Mouse (Mus musculus): ENCODE measurements at regions not wholly inside any gene's neighbourhood (a gene's known extent, or its start where the extent isn't known, plus 50 kb on each side); places are given as distances from the start of the nearest gene placed in this dataset.

DNA sequence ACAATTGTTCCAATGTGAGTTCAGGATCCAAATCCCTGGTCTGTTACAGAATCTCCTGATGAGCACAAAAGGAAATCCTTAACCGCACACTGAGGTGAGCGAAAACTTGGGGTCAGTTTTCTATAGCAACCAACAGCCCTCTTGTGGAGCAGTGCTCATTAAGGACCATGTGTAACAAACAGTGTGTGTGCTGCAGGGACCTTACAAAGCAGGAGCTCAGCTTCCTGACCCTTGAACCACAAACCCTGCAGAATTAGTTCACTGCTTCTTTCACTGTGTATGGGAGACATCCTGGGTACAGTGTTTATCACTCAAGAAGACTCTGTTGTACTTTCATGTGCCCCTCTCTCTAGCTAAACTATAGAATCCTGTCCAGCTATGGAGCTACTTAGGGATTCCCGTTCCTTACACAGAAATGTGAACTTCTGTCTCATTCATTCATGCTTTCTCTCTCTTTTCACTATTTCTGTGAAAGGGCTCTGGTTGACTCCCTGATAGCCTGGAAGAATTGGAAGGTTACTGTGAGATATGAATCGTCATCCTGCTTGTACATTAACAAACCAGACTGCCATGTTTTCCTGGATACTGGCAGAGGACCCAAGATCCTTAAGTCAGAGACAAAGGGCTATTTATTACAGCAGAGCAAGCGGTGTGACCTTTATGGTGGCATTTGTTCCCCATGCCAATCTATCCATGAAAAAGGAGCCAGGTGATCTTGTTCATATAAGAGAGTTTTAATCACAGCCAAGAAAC, 100.5 kb upstream of the Pde3a start:
- DNase-seq, result no peak

DNA sequence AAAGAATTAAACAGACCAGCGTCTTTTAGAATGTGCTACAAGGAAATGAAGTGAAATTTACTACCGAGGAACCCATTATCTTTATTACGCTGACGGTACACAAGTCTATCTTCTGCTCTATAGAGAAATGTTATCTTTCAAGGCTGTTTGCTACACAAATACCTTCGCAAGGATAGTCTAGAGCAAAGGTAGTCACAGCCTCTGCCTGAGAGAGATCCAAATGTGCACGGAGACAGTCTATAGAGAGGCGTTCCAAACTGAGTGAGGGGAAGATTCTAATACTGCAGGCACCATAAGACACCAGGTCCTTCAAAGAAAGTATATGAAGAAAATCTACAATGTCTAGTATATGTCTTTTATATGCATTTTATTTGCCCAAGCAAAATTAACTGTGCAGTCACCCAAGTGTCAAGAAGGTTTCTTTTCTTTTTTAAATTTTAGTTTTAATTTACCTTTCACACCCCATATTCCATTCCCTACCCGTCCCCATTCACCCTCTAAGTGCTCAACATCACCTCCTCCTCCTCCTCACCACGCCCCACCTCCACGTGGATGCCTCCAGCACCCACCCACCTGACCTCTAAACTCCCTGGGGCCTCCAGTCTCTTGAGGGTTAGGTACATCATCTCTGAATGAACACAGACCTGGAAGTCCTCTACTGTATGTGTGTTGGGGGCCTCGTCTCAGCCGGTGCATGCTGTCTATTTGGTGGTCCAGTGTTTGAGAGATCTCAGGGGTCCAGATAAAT, 99.7 kb upstream of the Pde3a start:
- no peak for DNase-seq

DNA sequence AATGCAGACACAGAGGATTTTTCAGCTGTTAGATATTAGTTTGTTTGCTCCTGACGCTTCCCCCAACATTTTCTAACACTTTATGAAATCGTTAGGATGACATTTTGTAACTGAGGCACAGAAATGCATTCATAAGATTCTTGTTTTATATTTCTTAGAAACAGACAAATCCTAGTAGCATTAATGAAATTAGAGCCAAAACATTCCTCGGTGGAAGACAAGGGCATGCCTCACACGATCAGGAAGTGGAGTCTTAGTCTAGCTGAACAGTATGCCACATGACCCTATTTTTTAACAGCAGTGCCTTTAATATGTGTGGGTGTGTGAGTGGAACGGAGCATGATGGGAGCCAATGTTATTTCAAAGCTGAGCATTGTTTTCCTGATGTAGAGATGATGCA, 89.7 kb upstream of the Pde3a start:
- DNase-seq, result no peak

DNA sequence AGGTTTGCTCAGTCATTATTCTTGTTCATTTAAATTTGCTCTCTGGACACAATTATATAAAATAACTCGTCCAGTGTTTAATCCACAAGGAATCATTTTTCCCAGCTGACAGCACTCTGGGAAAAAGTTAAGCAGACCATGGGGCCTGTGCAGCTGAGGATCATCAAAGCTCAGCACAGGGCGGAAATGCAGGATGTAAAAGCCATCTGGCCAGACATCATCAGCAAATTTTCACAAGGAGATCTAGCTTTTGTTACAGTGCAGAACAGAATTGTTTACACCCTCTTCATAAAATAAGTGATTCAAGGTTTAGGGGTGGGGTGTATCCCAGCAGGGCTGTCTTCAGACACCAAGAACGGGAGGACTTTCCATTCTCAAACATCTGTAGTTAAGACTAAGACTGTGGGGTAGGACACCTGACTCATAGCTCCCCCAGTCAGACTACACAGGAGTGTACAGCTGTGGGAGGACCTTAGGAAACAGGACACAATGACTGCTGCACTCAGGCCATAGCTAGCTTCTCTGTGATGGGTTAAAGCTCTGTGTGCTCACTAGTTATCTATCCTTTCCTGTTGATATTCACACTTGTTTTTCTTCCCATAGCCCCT, 87.3 kb upstream of the Pde3a start:
- no peak for DNase-seq

DNA sequence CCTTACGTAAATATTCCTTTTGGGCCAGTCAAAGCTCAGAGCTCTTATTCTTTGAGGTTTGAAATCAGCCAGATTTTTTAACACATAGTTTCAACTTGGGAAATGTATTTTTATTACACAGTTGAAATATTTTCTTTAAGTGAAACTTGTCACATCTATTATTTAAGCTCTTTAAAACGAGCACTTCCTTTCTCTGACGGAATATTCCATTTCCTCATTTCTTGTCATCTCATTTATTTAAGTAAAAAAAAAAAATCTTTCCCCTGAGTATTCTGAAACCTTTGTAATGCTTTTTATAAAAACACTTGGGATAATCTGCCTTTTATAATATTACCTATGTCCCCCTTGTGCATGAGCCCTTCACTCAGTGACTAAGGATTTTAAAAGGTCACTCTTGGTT, 81.8 kb upstream of the Pde3a start:
- no peak for DNase-seq

DNA sequence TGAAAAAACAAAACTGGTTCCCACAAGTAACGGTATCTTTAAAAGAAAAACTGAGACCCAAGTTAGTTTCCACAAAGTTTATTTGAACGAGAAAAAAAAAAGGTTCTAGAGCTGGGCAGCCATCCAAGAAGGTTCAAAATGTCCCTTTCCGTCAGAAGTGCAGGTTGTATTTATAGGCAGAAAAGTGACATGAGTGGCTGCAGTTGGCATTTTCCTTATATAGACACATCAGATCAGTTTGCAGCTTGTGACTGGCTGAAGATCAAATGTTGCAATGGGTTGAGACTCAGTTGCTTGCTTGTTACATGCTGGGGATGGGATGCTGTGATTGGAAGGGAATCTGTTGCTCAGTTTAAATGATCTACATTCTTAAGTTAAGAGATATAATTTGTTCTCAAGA, 80.7 kb upstream of the Pde3a start:
- peak in 1 of 2 experiments; percentile 10 for DNase-seq

DNA sequence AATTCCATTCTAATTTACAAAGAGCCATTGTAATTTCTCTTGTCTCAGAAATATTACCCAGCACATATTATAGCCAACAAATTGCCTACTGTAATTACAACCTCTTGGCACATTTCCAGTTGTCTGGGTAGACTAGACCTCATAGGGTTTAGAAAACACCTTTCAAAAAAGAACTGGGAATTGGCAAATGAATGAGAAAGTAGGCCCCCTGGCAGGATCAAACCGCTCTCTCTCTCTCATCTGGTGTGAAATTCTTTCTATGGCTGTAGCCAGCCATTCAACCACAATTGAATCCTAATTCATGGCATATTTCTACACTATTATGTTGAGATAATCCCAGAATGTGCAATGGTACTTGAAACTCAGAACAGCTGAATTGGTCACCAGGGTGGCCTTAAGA, 65.3 kb upstream of the Pde3a start:
- no peak for DNase-seq

DNA sequence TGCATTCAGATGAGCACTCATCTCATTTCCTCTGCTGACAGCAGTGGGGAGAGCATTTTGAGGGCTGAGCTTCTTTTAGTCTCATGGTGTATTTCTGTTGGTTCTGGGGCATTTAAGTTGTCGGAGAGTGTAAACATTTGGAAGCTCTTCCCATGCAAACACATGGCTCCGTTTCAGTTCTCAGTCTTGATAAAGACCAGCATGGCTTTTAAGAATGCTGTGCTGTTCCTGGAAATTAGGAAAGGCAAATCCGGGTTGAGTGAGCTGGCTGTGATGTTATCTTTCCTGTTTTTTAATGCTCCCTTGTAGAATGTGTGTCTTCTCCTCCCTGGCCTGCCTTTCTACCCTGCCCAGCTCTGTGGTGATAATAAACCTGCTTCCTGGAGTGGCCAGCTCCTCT, 61.0 kb upstream of the Pde3a start:
- DNase-seq, result no peak

DNA sequence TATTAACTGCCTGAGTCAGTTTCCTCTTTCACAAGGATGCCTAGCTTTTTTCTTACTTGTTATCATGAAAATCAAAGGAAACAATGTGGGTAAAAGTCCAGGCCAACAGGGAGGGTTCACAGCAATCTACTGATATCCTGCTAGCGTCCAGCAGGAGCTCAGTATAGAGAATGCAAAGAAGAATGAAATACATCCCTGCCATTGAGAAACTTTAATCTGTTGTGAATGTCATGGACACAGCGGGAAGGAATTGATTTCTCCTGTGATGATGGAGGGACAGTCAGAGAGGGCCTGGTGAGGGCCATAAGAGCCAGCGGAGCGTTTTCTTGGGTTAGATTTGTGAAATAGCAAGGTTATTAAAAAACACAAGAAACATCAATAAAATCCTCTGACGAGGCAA, 60.0 kb upstream of the Pde3a start:
- no peak for DNase-seq

DNA sequence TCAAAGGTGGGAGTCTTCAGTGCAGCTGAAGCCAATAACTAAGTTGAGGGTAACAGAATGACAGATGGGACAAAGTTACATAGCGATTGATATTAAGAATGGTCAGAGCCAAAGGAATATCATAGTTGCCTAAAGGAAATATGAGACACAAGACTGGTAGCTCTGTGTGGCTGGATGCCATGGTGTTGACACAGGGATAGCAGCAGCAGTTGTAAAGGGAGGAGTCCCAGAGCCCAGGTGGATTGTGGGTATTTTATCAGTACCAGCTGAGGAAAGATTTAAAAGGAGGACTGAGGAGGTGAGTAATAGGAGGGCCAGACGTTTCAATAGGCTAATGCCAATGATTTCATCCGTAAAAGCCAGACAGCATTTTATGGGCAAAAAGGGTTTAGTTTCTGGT, 59.4 kb upstream of the Pde3a start:
- DNase-seq, result no peak

DNA sequence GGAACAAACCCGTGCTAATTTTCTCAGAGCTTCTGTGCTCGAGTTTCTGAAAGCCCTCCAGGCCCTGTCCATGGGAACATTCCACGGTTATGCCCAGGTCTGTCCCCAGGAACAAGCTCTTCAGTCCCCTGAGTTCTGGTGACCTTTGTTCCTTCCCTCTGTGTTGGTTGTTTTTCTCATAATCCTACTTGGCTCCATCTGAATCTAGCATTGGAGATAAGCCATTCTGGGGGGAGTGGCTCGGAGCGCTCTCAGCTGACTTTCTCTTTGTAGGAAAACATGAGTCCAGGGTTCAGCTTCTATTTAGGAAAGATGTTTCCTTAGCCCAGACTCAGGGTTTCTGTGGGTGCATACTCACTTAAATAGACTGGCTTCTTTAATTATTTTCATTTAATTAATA, 58.7 kb upstream of the Pde3a start:
- no peak for DNase-seq

DNA sequence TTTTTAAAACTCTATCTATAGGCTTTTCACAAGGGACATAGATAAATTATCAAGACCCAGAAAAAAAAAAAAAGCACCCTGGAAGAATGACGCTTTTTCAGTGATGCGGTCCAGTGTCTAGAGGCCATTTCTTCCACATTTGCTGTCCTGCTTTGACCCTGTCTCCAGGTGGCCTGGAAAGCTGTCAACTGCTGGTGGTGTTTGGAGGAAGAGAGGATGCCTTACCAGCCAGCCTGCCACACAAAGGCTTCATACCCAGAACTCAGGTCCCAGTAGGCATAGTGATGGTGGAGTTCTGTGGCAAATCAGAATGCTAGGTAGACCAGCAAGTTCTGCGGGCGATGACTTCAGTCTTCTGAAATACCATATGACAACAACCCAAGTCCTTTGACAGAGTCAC, 51.6 kb upstream of the Pde3a start:
- no peak for DNase-seq
